Mouse (Mus musculus) C2C12 (cell line): ENCODE measurements at regions not wholly inside any gene's neighbourhood (a gene's known extent, or its start where the extent isn't known, plus 50 kb on each side); places are given as distances from the start of the nearest gene placed in this dataset.

Experiments used
- CEBPB ChIP-seq: IDR thresholded peaks from one replicate; pipeline ENCODE4 v1.6.1; 2011; ENCODE audit warnings: low read depth, mild to moderate bottlenecking, control low read depth, moderate library complexity
- CTCF ChIP-seq: IDR thresholded peaks from one replicate; pipeline ENCODE4 v1.5.1; 2011; ENCODE audit not compliant: control insufficient read depth, insufficient read depth, insufficient read length
- MAX ChIP-seq: IDR thresholded peaks from one replicate; pipeline ENCODE4 v1.6.1; 2011; ENCODE audit warnings: mild to moderate bottlenecking, control low read depth
- MYOD1 ChIP-seq: IDR thresholded peaks from one replicate; pipeline ENCODE4 v1.6.1; 2011; ENCODE audit warnings: low read depth; ENCODE audit not compliant: control insufficient read depth, insufficient read length
- MYOG ChIP-seq: IDR thresholded peaks from one replicate; pipeline ENCODE4 v1.6.1; 2011; ENCODE audit not compliant: control insufficient read depth, insufficient read length; ENCODE audit errors: extremely low read depth
- USF1 ChIP-seq: IDR thresholded peaks from one replicate; pipeline ENCODE4 v1.6.1; 2011; ENCODE audit warnings: low read depth, mild to moderate bottlenecking, control low read depth, moderate library complexity

GRCm38 (mm10) chr9:116267411-116267810 is 92.3 kb upstream of the Tgfbr2 start:
- TF ChIP-seq MYOG (no peak), CTCF (no peak), USF1 (no peak), MAX (no peak), CEBPB (no peak), MYOD1 (no peak)
